Mouse (Mus musculus): ENCODE measurements around the gene Mael. TPM values are rescaled to one million over a fixed set of nuclear protein-coding genes. Genes with fewer than 3 reads are reported as not detected.

The Mael gene
- polyA plus RNA-seq, 1 experiment from 2014 or later, result 0.13 TPM

- ATAC-seq (replicated peaks; ENCODE audit: extremely low read depth, insufficient read depth, low FRiP score), result peak; percentile 63; the same call in 1 of the 2 replicates
- Histone ChIP-seq H3K27ac (ENCODE audit: low read length) (no peak within 1 kb of the TSS), H3K4me1 (ENCODE audit: control insufficient read depth, insufficient read depth, low read length) (peaks cover 7% of the 10 kb centered on the region; the same call in 1 of the 2 replicates), H3K4me2 (ENCODE audit: low read depth, low read length) (peak within 1 kb of the TSS; percentile 95), H3K9ac (ENCODE audit: low read length) (peak within 1 kb of the TSS; percentile 66), H3K4me3 (ENCODE audit: low read length) (peak within 1 kb of the TSS; percentile 64), H3K36me3 (ENCODE audit: control insufficient read depth, insufficient read depth) (no peaks in the 10 kb centered on the region), H3K27me3 (ENCODE audit: control insufficient read depth, insufficient read depth, low read length) (peaks cover 38% of the 10 kb centered on the region), H3K9me3 (replicated peaks; ENCODE audit: control insufficient read depth, low read length) (no peaks in the 10 kb centered on the region)
- WGBS, result 2% methylated on average over 71 of the region's 72 CpGs
Observed at GRCm38 (mm10) chr1:166253898-166254894, 15.6 kb upstream of the Mael start, which contains the start of gene Ildr2. Gene Ildr2 (plus strand): TSS chr1:166254139.

- no peak overlapping the region for H3K9ac ChIP-seq (ENCODE audit: low read length)
- no peaks in the 10 kb centered on the region for H3K4me1 ChIP-seq (ENCODE audit: control insufficient read depth, insufficient read depth, low read length)
- WGBS, result 56% methylated on average over 6 of the region's 6 CpGs
- H3K9me3 ChIP-seq (replicated peaks; ENCODE audit: control insufficient read depth, low read length), result no peaks in the 10 kb centered on the region; the same call in 1 of the 2 replicates
- no peaks in the 10 kb centered on the region for H3K36me3 ChIP-seq (ENCODE audit: control insufficient read depth, insufficient read depth)
- no peak overlapping the region for H3K4me2 ChIP-seq (ENCODE audit: low read depth, low read length)
- H3K4me3 ChIP-seq (ENCODE audit: low read length), result no peak overlapping the region
- no peaks in the 10 kb centered on the region for H3K27me3 ChIP-seq (ENCODE audit: control insufficient read depth, insufficient read depth, low read length)
- ATAC-seq (replicated peaks; ENCODE audit: extremely low read depth, insufficient read depth, low FRiP score), result no peak
- no peak overlapping the region for H3K27ac ChIP-seq (ENCODE audit: low read length)
Observed at GRCm38 (mm10) chr1:166244285-166244684, 5.7 kb upstream of the Mael start.

GRCm38 (mm10) chr1:166214181-166214580 lies 24.4 kb downstream of the Mael start:
- no peaks in the 10 kb centered on the region for H3K9me3 ChIP-seq (replicated peaks; ENCODE audit: control insufficient read depth, low read length)
- no peaks in the 10 kb centered on the region for H3K36me3 ChIP-seq (ENCODE audit: control insufficient read depth, insufficient read depth)
- H3K27ac ChIP-seq (ENCODE audit: low read length), result no peak overlapping the region
- H3K4me3 ChIP-seq (ENCODE audit: low read length), result no peak overlapping the region
- ATAC-seq (replicated peaks; ENCODE audit: extremely low read depth, insufficient read depth, low FRiP score), result no peak
- H3K27me3 ChIP-seq (ENCODE audit: control insufficient read depth, insufficient read depth, low read length), result no peaks in the 10 kb centered on the region
- H3K4me1 ChIP-seq (ENCODE audit: control insufficient read depth, insufficient read depth, low read length), result no peaks in the 10 kb centered on the region
- 75% methylated on average over 4 of the region's 4 CpGs for WGBS
- no peak overlapping the region for H3K9ac ChIP-seq (ENCODE audit: low read length)
- no peak overlapping the region for H3K4me2 ChIP-seq (ENCODE audit: low read depth, low read length)

- ATAC-seq (replicated peaks; ENCODE audit: extremely low read depth, insufficient read depth, low FRiP score), result no peak
- Histone ChIP-seq H3K9me3 (replicated peaks; ENCODE audit: control insufficient read depth, low read length) (no peaks in the 10 kb centered on the region), H3K36me3 (ENCODE audit: control insufficient read depth, insufficient read depth) (no peaks in the 10 kb centered on the region), H3K4me1 (ENCODE audit: control insufficient read depth, insufficient read depth, low read length) (no peaks in the 10 kb centered on the region), H3K4me3 (ENCODE audit: low read length) (no peak overlapping the region), H3K4me2 (ENCODE audit: low read depth, low read length) (no peak overlapping the region), H3K27me3 (ENCODE audit: control insufficient read depth, insufficient read depth, low read length) (no peaks in the 10 kb centered on the region), H3K9ac (ENCODE audit: low read length) (no peak overlapping the region), H3K27ac (ENCODE audit: low read length) (no peak overlapping the region)
- 55% methylated on average over 6 of the region's 6 CpGs for WGBS
Observed at GRCm38 (mm10) chr1:166209371-166209770, 29.2 kb downstream of the Mael start.

GRCm38 (mm10) chr1:166205159-166205558 lies 33.4 kb downstream of the Mael start:
- no peak overlapping the region for H3K4me3 ChIP-seq (ENCODE audit: low read length)
- H3K27me3 ChIP-seq (ENCODE audit: control insufficient read depth, insufficient read depth, low read length), result no peaks in the 10 kb centered on the region
- WGBS, result 57% methylated on average over 3 of the region's 3 CpGs
- no peak overlapping the region for H3K4me2 ChIP-seq (ENCODE audit: low read depth, low read length)
- H3K4me1 ChIP-seq (ENCODE audit: control insufficient read depth, insufficient read depth, low read length), result no peaks in the 10 kb centered on the region
- no peaks in the 10 kb centered on the region for H3K9me3 ChIP-seq (replicated peaks; ENCODE audit: control insufficient read depth, low read length)
- H3K36me3 ChIP-seq (ENCODE audit: control insufficient read depth, insufficient read depth), result no peaks in the 10 kb centered on the region
- H3K9ac ChIP-seq (ENCODE audit: low read length), result no peak overlapping the region
- no peak overlapping the region for H3K27ac ChIP-seq (ENCODE audit: low read length)
- no peak for ATAC-seq (replicated peaks; ENCODE audit: extremely low read depth, insufficient read depth, low FRiP score)

GRCm38 (mm10) chr1:166204171-166204570 lies 34.4 kb downstream of the Mael start:
- 52% methylated on average over 5 of the region's 5 CpGs for WGBS
- no peak overlapping the region for H3K4me3 ChIP-seq (ENCODE audit: low read length)
- no peak overlapping the region for H3K27ac ChIP-seq (ENCODE audit: low read length)
- no peaks in the 10 kb centered on the region for H3K36me3 ChIP-seq (ENCODE audit: control insufficient read depth, insufficient read depth)
- no peak overlapping the region for H3K4me2 ChIP-seq (ENCODE audit: low read depth, low read length)
- no peak overlapping the region for H3K9ac ChIP-seq (ENCODE audit: low read length)
- no peak for ATAC-seq (replicated peaks; ENCODE audit: extremely low read depth, insufficient read depth, low FRiP score)
- no peaks in the 10 kb centered on the region for H3K9me3 ChIP-seq (replicated peaks; ENCODE audit: control insufficient read depth, low read length)
- no peaks in the 10 kb centered on the region for H3K4me1 ChIP-seq (ENCODE audit: control insufficient read depth, insufficient read depth, low read length)
- no peaks in the 10 kb centered on the region for H3K27me3 ChIP-seq (ENCODE audit: control insufficient read depth, insufficient read depth, low read length)

GRCm38 (mm10) chr1:166189821-166190220 lies 48.7 kb downstream of the Mael start:
- ATAC-seq (replicated peaks; ENCODE audit: extremely low read depth, insufficient read depth, low FRiP score), result no peak
- H3K36me3 ChIP-seq (ENCODE audit: control insufficient read depth, insufficient read depth), result no peaks in the 10 kb centered on the region
- H3K4me1 ChIP-seq (ENCODE audit: control insufficient read depth, insufficient read depth, low read length), result no peaks in the 10 kb centered on the region
- H3K9ac ChIP-seq (ENCODE audit: low read length), result no peak overlapping the region
- no peak overlapping the region for H3K27ac ChIP-seq (ENCODE audit: low read length)
- H3K9me3 ChIP-seq (replicated peaks; ENCODE audit: control insufficient read depth, low read length), result no peaks in the 10 kb centered on the region; the same call in 1 of the 2 replicates
- H3K4me3 ChIP-seq (ENCODE audit: low read length), result no peak overlapping the region
- WGBS, result 81% methylated on average over 4 of the region's 4 CpGs
- no peak overlapping the region for H3K4me2 ChIP-seq (ENCODE audit: low read depth, low read length)
- no peaks in the 10 kb centered on the region for H3K27me3 ChIP-seq (ENCODE audit: control insufficient read depth, insufficient read depth, low read length)

GRCm38 (mm10) chr1:166185357-166185756 lies 53.2 kb downstream of the Mael start:
- Histone ChIP-seq H3K4me1 (ENCODE audit: control insufficient read depth, insufficient read depth, low read length) (peaks cover 3% of the 10 kb centered on the region; the same call in 1 of the 2 replicates), H3K4me3 (ENCODE audit: low read length) (no peak overlapping the region), H3K9me3 (replicated peaks; ENCODE audit: control insufficient read depth, low read length) (no peaks in the 10 kb centered on the region; the same call in 1 of the 2 replicates), H3K27ac (ENCODE audit: low read length) (no peak overlapping the region), H3K4me2 (ENCODE audit: low read depth, low read length) (no peak overlapping the region), H3K36me3 (ENCODE audit: control insufficient read depth, insufficient read depth) (no peaks in the 10 kb centered on the region), H3K9ac (ENCODE audit: low read length) (no peak overlapping the region), H3K27me3 (ENCODE audit: control insufficient read depth, insufficient read depth, low read length) (no peaks in the 10 kb centered on the region)
- ATAC-seq (replicated peaks; ENCODE audit: extremely low read depth, insufficient read depth, low FRiP score), result no peak
- 67% methylated on average over 5 of the region's 5 CpGs for WGBS
